Mouse (Mus musculus) erythroblast, embryonic 14.5 days (primary cell): ENCODE data around the gene Sycp2. TPM values are rescaled to one million over a fixed set of nuclear protein-coding genes. Genes with fewer than 3 reads are reported as not detected.

Experiments
- H3K27me3 ChIP-seq: 2 replicates; pipeline ENCODE4 v1.6.1; 2012; ENCODE audit warnings: inconsistent platforms; ENCODE audit not compliant: control insufficient read depth
- H3K36me3 ChIP-seq: 2 replicates; pipeline ENCODE4 v1.6.1; 2012; ENCODE audit warnings: mild to moderate bottlenecking, inconsistent platforms; ENCODE audit not compliant: control insufficient read depth
- H3K4me1 ChIP-seq: 2 replicates; pipeline ENCODE4 v1.6.1; 2012; ENCODE audit warnings: inconsistent platforms; ENCODE audit not compliant: control insufficient read depth
- H3K4me3 ChIP-seq: replicated peaks from 2 replicates; pipeline ENCODE3; 2012; ENCODE audit warnings: moderate library complexity, mild to moderate bottlenecking, inconsistent platforms
- H3K9me3 ChIP-seq: 2 replicates; pipeline ENCODE4 v1.6.1; 2012; ENCODE audit warnings: low read length, inconsistent platforms, mixed read lengths; ENCODE audit not compliant: control insufficient read depth
- GATA1 ChIP-seq: IDR thresholded peaks from 2 replicates; pipeline ENCODE4 v1.6.1; 2012; ENCODE audit warnings: low read length, inconsistent platforms, mixed read lengths
- TAL1 ChIP-seq: IDR thresholded peaks from 3 replicates; pipeline ENCODE4 v1.6.1; 2012; ENCODE audit warnings: low read length, inconsistent platforms, mixed read lengths
- polyA plus RNA-seq: library from polyadenylated mRNA; stranded (reverse); fragments of >175 nt; gene quantifications from 2 replicates; pipeline ENCODE4 v1.2.3, GENCODE M21; 2012

Gene Sycp2
- polyA plus RNA-seq, 1 experiment = not detected

DNA sequence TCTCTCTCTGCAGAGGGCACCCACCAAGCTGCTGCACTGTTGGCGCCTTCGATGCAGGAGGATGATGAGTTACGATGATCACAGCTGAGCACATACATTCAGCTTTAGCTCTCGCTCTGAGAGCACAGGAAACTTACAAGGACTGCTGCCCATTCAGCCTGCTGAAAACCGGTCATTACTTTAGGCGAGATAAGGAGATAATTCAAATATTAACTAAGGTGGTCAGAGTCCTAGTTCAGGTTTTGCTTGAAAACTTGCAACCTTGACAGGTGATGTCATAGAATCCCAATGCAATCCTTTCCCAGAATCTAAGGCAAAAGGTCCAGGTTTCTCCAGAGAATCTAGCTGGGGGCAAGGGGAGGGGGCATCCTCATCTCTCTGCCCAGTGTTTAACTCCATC lies 21.9 kb upstream of the Sycp2 start:
- TF ChIP-seq TAL1 = no peak
- no peak for TF ChIP-seq GATA1
- Histone ChIP-seq H3K9me3 (no peaks in the 10 kb centered on the region), H3K4me3 (no peak overlapping the region), H3K36me3 (no peaks in the 10 kb centered on the region), H3K27me3 (no peaks in the 10 kb centered on the region), H3K4me1 (no peaks in the 10 kb centered on the region)

DNA sequence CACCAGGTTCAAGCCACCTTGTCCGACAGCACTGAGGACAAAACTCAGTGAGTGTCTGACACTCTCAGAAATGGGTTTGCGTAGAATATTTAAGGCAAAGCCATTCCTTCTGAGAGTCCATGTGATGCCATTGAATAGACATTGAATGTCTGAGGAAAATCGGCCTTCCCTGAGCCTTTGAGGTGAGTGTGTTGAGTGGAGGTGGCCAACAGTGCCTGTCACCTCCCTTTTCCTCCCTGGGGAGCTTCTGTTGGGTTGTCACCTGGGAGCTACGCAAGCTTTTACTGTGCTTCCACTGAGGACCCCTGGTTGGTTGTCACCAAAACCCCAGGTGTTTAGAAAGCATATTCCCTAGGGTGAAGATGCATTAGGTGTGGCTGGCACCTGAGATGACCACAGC lies 21.2 kb upstream of the Sycp2 start:
- TF ChIP-seq TAL1 (no peak), GATA1 (no peak)
- H3K36me3 ChIP-seq = no peaks in the 10 kb centered on the region
- no peaks in the 10 kb centered on the region for H3K9me3 ChIP-seq
- no peak overlapping the region for H3K4me3 ChIP-seq
- H3K27me3 ChIP-seq = no peaks in the 10 kb centered on the region
- no peaks in the 10 kb centered on the region for H3K4me1 ChIP-seq

GRCm38 (mm10) chr2:178428183-178428582 lies 20.7 kb upstream of the Sycp2 start:
- H3K27me3 ChIP-seq = no peaks in the 10 kb centered on the region
- no peaks in the 10 kb centered on the region for H3K9me3 ChIP-seq
- H3K4me3 ChIP-seq = no peak overlapping the region
- TF ChIP-seq TAL1 (no peak), GATA1 (no peak)
- no peaks in the 10 kb centered on the region for H3K4me1 ChIP-seq
- H3K36me3 ChIP-seq = no peaks in the 10 kb centered on the region

DNA sequence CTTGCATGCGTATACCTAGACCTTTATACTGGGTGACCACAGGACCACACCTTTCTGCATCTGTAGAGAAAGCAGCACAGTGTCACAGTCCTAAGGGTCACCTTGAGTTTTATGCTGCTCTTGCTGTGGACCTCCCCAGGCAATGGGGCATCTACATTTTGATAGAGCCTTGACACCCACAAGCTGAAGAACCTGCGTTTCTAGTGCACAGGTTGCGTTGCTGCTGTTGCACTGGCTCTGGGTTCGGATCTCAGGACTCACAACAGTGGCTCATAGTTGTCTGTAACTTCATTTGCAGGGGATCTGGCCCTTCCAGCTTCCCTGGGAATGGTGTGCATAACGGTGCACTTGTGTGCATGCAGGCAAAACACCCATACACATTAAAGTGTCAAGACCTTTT lies 19.7 kb upstream of the Sycp2 start:
- Histone ChIP-seq H3K4me1 (no peaks in the 10 kb centered on the region), H3K4me3 (no peak overlapping the region), H3K36me3 (no peaks in the 10 kb centered on the region), H3K27me3 (no peaks in the 10 kb centered on the region), H3K9me3 (no peaks in the 10 kb centered on the region)
- TF ChIP-seq TAL1 = no peak
- no peak for TF ChIP-seq GATA1

DNA sequence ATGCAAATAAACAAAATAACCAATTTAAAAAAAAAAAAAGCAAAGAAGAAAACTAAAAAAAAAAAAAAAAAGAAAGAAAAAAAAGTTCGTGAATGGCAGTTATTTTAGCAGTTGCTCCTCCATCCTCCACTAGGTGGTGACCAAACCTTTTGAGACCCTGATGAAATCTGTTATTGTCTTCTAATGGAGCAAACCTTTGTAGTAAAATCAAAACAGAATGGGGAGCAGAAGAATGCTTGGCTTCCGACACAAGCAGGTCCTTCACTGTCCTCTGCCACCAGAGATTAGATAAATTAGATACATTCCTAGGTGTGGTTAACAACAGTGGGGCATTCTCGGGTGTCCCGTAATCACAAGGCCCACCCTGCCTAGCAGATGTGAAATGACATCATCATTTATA lies 18.7 kb upstream of the Sycp2 start:
- H3K4me1 ChIP-seq = no peaks in the 10 kb centered on the region
- no peak overlapping the region for H3K4me3 ChIP-seq
- no peaks in the 10 kb centered on the region for H3K27me3 ChIP-seq
- no peaks in the 10 kb centered on the region for H3K36me3 ChIP-seq
- no peak for TF ChIP-seq TAL1
- TF ChIP-seq GATA1 = no peak
- H3K9me3 ChIP-seq = no peaks in the 10 kb centered on the region

GRCm38 (mm10) chr2:178423223-178423622 lies 15.7 kb upstream of the Sycp2 start:
- H3K27me3 ChIP-seq = no peaks in the 10 kb centered on the region
- no peaks in the 10 kb centered on the region for H3K36me3 ChIP-seq
- H3K4me1 ChIP-seq = no peaks in the 10 kb centered on the region
- TF ChIP-seq GATA1 (no peak), TAL1 (no peak)
- no peaks in the 10 kb centered on the region for H3K9me3 ChIP-seq
- H3K4me3 ChIP-seq = no peak overlapping the region

GRCm38 (mm10) chr2:178422186-178422585 lies 14.7 kb upstream of the Sycp2 start:
- TF ChIP-seq TAL1 = no peak
- TF ChIP-seq GATA1 = no peak
- no peaks in the 10 kb centered on the region for H3K4me1 ChIP-seq
- H3K4me3 ChIP-seq = no peak overlapping the region
- no peaks in the 10 kb centered on the region for H3K27me3 ChIP-seq
- H3K36me3 ChIP-seq = no peaks in the 10 kb centered on the region
- no peaks in the 10 kb centered on the region for H3K9me3 ChIP-seq

DNA sequence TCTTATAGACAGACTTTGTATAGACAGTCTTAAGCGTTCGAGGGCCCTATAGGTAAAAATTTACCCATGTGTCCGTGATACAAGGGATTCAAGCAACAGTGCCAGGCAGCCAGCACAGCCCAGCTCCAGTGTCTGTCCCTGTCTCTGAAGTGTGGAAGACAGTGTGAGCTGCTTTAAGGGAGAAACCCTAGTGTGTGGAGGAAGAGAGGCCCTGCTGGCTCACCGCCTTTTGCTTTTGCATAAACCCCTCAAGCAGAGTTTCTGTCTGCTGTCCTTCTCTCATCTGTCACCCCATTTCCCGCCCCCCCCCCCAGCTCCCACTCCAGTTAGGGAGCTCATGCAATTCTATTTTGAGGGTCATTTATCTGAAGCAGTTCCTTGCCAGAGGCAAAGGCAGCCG lies 14.1 kb upstream of the Sycp2 start:
- no peaks in the 10 kb centered on the region for H3K4me1 ChIP-seq
- no peaks in the 10 kb centered on the region for H3K9me3 ChIP-seq
- no peaks in the 10 kb centered on the region for H3K27me3 ChIP-seq
- no peak overlapping the region for H3K4me3 ChIP-seq
- H3K36me3 ChIP-seq = no peaks in the 10 kb centered on the region
- TF ChIP-seq GATA1 (no peak), TAL1 (no peak)

DNA sequence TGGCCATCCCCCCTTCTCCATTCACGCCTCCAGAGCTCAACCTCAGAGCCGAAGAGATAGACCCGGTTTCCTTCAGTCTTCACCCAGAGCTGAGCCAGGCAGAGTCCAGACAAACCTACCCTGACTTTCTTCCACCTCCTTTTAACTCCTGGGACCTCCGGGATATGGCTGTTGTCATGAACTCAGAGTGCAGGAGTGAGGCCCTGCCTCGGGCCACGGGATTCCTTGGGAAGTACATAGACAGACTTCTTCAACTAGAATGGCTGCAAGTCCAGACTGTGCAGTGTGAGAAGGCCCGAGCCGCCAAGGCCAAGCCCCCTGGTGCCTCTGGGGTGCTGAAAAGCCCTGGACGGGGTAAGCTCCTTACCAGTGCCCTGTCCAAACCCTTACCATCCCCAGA lies 13.1 kb upstream of the Sycp2 start:
- no peak overlapping the region for H3K4me3 ChIP-seq
- H3K4me1 ChIP-seq = no peaks in the 10 kb centered on the region
- H3K36me3 ChIP-seq = no peaks in the 10 kb centered on the region
- no peaks in the 10 kb centered on the region for H3K9me3 ChIP-seq
- no peaks in the 10 kb centered on the region for H3K27me3 ChIP-seq
- no peak for TF ChIP-seq TAL1
- TF ChIP-seq GATA1 = no peak

GRCm38 (mm10) chr2:178416970-178417369 lies 9.5 kb upstream of the Sycp2 start:
- no peaks in the 10 kb centered on the region; the same call in 1 of the 2 replicates for H3K9me3 ChIP-seq
- H3K4me1 ChIP-seq = peaks cover 2% of the 10 kb centered on the region
- TF ChIP-seq TAL1 = no peak
- TF ChIP-seq GATA1 = no peak
- no peaks in the 10 kb centered on the region for H3K36me3 ChIP-seq
- peaks cover 24% of the 10 kb centered on the region for H3K27me3 ChIP-seq
- H3K4me3 ChIP-seq = no peak overlapping the region
